Mouse (Mus musculus): ENCODE data around the gene Zfp180. TPM values are rescaled to one million over a fixed set of nuclear protein-coding genes. Genes with fewer than 3 reads are reported as not detected.
A peak's percentile ranks its signal among the peaks of the same experiment; 100 is the strongest.
"Not testable (repeated sequence)": the region's sequence is repeated elsewhere in the genome, so short reads cannot be mapped to it uniquely, and the experiment has no call there.

Zfp180 gene
- polyA plus RNA-seq (2016; fragmentation: Nextera tagmentation; extraction: Ambion mirVana) = 15.5 and 16.1 TPM in 2 replicates

DNA sequence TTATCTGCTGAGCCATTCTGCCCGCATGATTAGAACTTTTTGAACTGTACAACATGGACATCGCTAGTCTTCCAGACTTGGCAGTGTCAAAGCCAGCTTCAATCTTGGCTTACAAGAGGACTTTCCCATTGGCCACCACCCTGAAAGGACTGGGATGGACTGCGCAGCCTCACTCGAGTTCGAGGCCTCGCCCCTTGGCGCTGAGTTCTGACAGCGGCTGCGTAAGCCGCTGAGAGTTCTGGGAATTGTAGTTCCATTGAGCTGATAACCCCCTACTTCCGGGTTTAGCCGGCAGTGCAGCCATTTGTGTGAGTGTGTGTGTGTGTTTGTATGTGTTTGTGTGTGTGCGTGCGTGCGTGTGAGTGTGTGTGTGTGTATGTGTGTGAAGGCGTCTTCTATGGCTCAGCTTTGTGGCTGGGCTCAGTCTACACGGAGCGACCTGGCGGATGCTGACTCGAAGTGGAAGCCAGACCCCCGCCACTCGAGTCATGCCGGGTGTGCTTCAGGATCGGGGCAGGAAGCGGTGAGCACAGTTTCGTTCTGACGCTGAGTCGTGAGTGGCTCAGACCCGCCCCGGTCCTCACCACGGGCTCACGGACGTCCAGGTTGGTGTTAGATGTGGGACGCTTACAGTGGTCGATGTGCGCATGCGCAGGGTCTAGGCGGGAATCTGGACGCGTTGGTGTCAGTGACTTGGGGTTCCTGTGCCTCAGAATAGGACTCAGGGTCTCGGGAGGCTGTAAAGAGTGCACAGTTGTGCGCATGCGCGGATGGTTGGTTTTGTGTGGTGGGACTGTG, at the start of gene Zfp180:
TSS of gene Zfp180 (plus strand) at position 291 of the 798 bp plus-strand sequence.
- 16% methylated on average over 44 of the region's 44 CpGs for WGBS
- H3K9ac ChIP-seq = peak within 1 kb of the TSS; percentile 70
- peak within 1 kb of the TSS; percentile 88 for H3K4me2 ChIP-seq
- peaks cover 20% of the 10 kb centered on the region for H3K4me1 ChIP-seq (replicated peaks)
- H3K9me3 ChIP-seq (replicated peaks) = peaks cover 13% of the 10 kb centered on the region
- peak within 1 kb of the TSS; percentile 78 for H3K27ac ChIP-seq (ENCODE audit: poor library complexity, severe bottlenecking)
- H3K4me3 ChIP-seq = peak within 1 kb of the TSS; percentile 73
- ATAC-seq (ENCODE audit: insufficient number of reproducible peaks, low FRiP score) = peak; percentile 99
- H3K27me3 ChIP-seq (replicated peaks) = no peaks in the 10 kb centered on the region
- peaks cover 18% of the 10 kb centered on the region for H3K36me3 ChIP-seq

DNA sequence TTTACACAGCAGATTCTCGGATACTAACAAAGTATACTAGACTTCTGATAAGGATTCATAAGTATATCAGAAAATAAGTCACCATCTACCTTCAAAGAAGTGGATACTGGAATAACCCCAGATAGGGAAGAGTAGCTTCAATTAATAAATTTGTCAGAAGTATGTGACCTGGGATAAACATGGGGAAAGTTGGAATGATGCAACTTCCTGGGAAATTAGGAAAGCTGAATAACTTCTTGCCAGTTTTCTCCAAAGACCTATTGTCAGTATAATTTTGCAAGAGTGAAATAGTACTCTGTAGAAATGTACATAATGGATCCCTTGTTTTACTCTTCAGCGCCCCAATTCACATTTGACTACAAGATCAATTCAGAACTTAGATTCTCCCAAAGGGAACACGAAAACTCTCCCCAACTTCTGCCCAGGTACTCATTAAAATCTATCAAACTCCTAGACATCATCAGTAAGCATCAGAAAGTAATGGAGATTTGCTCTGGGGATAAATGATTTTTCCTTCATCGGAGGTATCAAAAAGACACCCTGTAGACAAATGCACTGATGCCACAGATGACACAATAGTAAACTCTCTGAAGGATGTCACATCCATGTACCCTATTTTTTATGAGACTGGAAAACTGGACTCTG, 28.9 kb upstream of the Zfp180 start, which contains the start of gene Vmn1r183:
TSS of gene Vmn1r183 (plus strand) at position 595 of the 645 bp plus-strand sequence.
- H3K4me3 ChIP-seq = no peak within 1 kb of the TSS
- H3K27me3 ChIP-seq (replicated peaks) = no peaks in the 10 kb centered on the region
- no peaks in the 10 kb centered on the region for H3K4me1 ChIP-seq (replicated peaks)
- ATAC-seq (ENCODE audit: insufficient number of reproducible peaks, low FRiP score) = no peak
- H3K9me3 ChIP-seq (replicated peaks) = no peaks in the 10 kb centered on the region
- no peak within 1 kb of the TSS for H3K9ac ChIP-seq
- WGBS = 73% methylated on average over 4 of the region's 4 CpGs
- H3K36me3 ChIP-seq = no peaks in the 10 kb centered on the region
- no peak within 1 kb of the TSS for H3K4me2 ChIP-seq
- H3K27ac ChIP-seq (ENCODE audit: poor library complexity, severe bottlenecking) = no peak within 1 kb of the TSS

DNA sequence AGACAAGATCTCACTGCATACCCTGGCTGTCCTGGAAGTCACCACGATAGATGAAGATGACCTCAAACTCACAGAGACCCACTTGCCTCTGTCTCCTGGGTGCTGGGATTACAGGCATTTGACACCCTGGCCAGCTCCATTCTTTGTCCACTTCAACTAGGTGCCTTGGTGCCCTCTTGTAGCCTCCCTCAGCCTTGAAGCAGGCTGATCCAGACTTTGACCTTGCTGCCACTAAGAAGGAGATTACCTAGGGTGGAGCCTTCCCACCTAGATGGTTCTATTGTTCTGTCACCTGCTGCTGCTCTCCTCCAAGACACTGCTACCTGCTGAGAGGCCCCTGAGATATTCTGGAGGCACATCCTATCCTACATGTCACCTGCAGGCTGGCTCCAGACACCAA, 7.3 kb upstream of the Zfp180 start:
- not testable (repeated sequence) for H3K9ac ChIP-seq; H3K4me1 ChIP-seq (replicated peaks); ATAC-seq (ENCODE audit: insufficient number of reproducible peaks, low FRiP score); H3K27ac ChIP-seq (ENCODE audit: poor library complexity, severe bottlenecking); H3K36me3 ChIP-seq; H3K9me3 ChIP-seq (replicated peaks); H3K27me3 ChIP-seq (replicated peaks); H3K4me3 ChIP-seq; H3K4me2 ChIP-seq
- WGBS = 26% methylated on average over 1 of the region's 1 CpGs

DNA sequence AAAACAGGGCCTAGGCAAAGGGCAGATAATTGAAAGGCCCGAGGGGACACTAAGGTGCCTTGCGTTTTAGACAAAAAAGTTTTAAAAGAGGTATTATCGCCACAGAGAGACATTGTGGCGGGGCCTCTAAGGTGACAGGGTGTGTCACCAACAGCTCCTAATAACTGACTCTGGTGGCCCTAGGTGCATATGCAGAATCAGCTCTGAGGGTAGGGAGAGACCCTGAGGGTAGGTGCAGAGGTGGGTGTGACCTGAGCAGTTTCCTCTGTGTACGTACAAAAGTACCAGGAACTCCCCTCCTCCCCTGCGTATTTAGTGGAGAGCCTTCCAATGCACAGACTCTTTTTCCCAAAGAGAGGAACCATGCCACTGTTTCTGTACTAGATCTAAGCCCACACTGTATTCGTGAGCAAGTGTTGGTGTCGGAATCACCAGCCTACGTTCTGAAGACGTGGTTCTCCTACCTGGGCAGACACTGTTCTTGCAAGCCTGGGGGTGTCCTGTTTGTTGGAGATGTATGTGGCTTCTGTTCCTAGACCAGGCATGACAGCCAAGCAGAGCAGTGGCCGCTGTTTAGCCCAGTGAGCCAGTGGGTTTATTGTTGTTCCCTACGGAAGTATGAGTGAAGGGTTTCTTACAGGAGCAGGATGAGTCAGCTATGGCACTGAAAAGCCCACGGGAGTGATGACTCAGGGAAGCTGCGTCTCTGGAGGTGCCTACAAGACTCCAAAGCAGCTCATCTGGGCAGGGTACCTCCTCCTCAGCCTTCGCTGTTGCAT, 922 bp downstream of the Zfp180 start:
- peak overlapping the region; percentile 88 for H3K4me2 ChIP-seq
- ATAC-seq (ENCODE audit: insufficient number of reproducible peaks, low FRiP score) = no peak
- no peaks in the 10 kb centered on the region for H3K27me3 ChIP-seq (replicated peaks)
- H3K9ac ChIP-seq = peak overlapping the region; percentile 70
- peaks cover 20% of the 10 kb centered on the region for H3K4me1 ChIP-seq (replicated peaks)
- H3K27ac ChIP-seq (ENCODE audit: poor library complexity, severe bottlenecking) = peak overlapping the region; percentile 78
- peak overlapping the region; percentile 73 for H3K4me3 ChIP-seq
- 48% methylated on average over 15 of the region's 15 CpGs for WGBS
- peaks cover 13% of the 10 kb centered on the region for H3K9me3 ChIP-seq (replicated peaks)
- peaks cover 26% of the 10 kb centered on the region for H3K36me3 ChIP-seq

DNA sequence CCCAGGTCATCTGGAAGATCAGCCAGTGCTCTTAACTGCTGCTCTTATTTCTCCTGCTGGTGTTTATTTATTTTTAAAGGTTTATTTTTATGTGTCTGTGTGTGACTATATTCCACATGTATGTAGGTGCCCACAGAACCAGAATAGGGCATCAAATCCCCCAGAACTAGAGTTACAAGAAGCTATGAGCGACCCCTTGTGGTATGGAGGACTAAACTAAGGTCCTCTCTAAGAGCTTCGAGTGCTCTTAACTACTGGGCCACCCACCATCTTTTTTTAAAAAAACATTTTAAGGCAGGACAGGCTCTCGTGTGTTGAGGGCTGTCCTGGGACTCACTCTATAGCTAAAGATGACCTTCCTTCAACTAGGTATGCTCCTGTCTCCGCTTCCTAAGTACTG, 5.1 kb downstream of the Zfp180 start:
- no peak overlapping the region for H3K4me3 ChIP-seq
- peaks cover 36% of the 10 kb centered on the region for H3K36me3 ChIP-seq
- H3K4me1 ChIP-seq (replicated peaks) = peaks cover 20% of the 10 kb centered on the region
- H3K27ac ChIP-seq (ENCODE audit: poor library complexity, severe bottlenecking) = no peak overlapping the region
- peaks cover 16% of the 10 kb centered on the region for H3K9me3 ChIP-seq (replicated peaks)
- ATAC-seq (ENCODE audit: insufficient number of reproducible peaks, low FRiP score) = no peak
- 92% methylated on average over 4 of the region's 4 CpGs for WGBS
- no peaks in the 10 kb centered on the region for H3K27me3 ChIP-seq (replicated peaks)
- H3K4me2 ChIP-seq = no peak overlapping the region
- no peak overlapping the region for H3K9ac ChIP-seq

DNA sequence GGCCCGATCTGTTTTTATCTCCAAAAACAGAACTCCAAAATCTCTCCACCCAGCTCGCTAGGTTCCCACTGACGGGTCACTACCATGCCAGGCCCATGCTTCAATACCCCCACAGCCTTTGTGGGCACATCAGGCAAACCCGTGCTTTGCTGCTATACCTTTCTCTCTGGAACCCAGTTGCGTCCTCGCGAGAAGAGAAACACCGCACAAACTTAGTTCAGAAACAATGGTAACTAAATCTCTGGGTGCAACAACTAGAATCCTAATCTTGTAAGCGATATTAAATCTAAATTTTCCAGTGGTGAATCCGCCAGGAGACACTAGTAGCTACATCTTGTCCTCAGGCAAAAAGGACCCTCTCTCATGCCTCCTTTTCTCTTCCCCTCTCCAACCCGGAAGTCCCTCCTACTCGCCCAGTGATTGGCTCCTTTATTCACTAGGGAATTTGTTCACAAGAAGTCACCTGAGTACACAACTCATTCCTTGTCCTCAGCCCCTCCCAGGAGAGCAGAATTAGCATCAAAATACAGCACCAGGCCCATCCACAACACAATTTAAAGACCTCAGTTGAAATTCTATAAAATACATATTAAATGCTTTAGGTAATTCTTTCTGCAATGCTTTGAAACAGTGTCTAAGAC, 5.9 kb downstream of the Zfp180 start:
- Histone ChIP-seq H3K4me3 (no peak overlapping the region), H3K9me3 (replicated peaks) (peaks cover 16% of the 10 kb centered on the region), H3K9ac (no peak overlapping the region), H3K27ac (ENCODE audit: poor library complexity, severe bottlenecking) (no peak overlapping the region), H3K4me2 (no peak overlapping the region), H3K27me3 (replicated peaks) (no peaks in the 10 kb centered on the region), H3K36me3 (peaks cover 37% of the 10 kb centered on the region), H3K4me1 (replicated peaks) (peaks cover 17% of the 10 kb centered on the region)
- ATAC-seq (ENCODE audit: insufficient number of reproducible peaks, low FRiP score) = no peak
- 96% methylated on average over 12 of the region's 12 CpGs for WGBS

DNA sequence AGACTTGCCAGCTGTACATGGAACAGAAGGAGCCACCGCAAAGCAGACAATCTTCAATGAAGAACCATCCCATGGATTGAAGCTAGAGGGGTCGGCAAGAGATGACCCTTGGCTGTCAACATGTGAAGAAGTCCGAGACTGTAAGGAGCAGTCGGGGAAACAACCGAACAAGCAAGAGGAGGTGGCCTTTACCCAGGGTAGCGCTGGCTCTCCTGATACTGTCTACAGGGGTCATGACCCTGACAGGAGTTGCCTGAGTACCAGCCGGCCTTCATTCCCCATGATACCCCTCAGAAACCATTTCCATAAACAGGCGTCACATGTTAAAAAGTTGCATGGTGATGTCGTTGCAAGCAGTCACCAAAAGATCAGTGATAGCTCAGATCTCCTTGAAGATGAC, 22.7 kb downstream of the Zfp180 start:
- H3K27ac ChIP-seq (ENCODE audit: poor library complexity, severe bottlenecking) = no peak overlapping the region
- H3K4me1 ChIP-seq (replicated peaks) = no peaks in the 10 kb centered on the region
- no peaks in the 10 kb centered on the region for H3K27me3 ChIP-seq (replicated peaks)
- no peak overlapping the region for H3K9ac ChIP-seq
- H3K4me3 ChIP-seq = no peak overlapping the region
- H3K36me3 ChIP-seq = peaks cover 99% of the 10 kb centered on the region
- WGBS = 91% methylated on average over 9 of the region's 9 CpGs
- H3K9me3 ChIP-seq (replicated peaks) = peaks cover 92% of the 10 kb centered on the region
- ATAC-seq (ENCODE audit: insufficient number of reproducible peaks, low FRiP score) = no peak
- H3K4me2 ChIP-seq = no peak overlapping the region

DNA sequence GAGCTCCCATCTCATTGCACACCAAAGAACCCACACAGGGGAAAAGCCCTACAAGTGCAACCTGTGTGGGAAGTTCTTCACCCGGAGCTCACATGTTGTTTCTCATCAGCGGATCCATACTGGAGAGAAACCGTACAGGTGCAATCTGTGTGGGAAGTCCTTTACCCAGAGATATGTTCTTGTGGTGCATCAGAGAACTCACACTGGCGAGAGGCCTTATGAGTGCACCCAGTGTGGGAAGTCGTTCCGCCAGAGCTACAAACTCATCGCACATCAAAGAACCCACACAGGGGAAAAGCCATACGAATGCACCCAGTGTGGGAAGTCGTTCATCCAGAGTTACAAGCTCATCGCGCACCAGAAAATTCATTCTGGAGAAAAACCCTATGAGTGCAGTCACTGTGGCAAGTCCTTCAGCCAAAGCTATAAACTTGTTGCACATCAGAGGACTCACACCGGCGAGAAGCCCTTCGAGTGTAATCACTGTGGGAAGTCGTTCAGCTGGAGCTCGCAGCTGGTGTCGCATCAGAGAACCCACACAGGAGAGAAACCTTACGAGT, 23.5 kb downstream of the Zfp180 start:
- H3K4me2 ChIP-seq = no peak overlapping the region
- no peak for ATAC-seq (ENCODE audit: insufficient number of reproducible peaks, low FRiP score)

DNA sequence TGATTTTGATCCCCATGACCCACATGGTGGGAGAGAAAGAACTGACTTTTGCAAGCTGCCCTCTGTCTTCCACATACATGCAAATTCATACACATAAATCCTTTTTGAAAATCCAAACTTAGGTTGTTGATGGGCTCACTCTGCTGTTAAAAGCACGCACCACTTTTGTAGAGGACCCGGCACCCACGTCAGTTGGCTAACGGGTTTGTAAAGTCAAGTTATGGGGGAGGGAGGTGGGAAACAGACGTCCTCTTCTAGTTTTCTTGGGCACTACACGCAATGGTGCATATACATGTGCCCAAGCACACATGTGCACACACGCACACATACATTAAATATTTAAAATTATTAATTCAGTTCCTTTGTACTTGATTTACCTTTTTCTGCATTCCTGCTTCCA, 29.1 kb downstream of the Zfp180 start:
- no peak for ATAC-seq (ENCODE audit: insufficient number of reproducible peaks, low FRiP score)
- Histone ChIP-seq H3K27me3 (replicated peaks) (no peaks in the 10 kb centered on the region), H3K4me3 (no peak overlapping the region), H3K4me2 (no peak overlapping the region), H3K27ac (ENCODE audit: poor library complexity, severe bottlenecking) (no peak overlapping the region), H3K36me3 (peaks cover 37% of the 10 kb centered on the region), H3K9ac (no peak overlapping the region), H3K9me3 (replicated peaks) (peaks cover 33% of the 10 kb centered on the region), H3K4me1 (replicated peaks) (peaks cover 5% of the 10 kb centered on the region)
- 95% methylated on average over 7 of the region's 7 CpGs for WGBS

More for the DNA sequence above, 23.5 kb downstream of the Zfp180 start:
- no peak overlapping the region for H3K27ac ChIP-seq (ENCODE audit: poor library complexity, severe bottlenecking)
- H3K9ac ChIP-seq = no peak overlapping the region
- 91% methylated on average over 18 of the region's 18 CpGs for WGBS
- H3K9me3 ChIP-seq (replicated peaks) = peaks cover 86% of the 10 kb centered on the region
- no peaks in the 10 kb centered on the region for H3K4me1 ChIP-seq (replicated peaks)
- H3K4me3 ChIP-seq = no peak overlapping the region
- H3K36me3 ChIP-seq = peaks cover 92% of the 10 kb centered on the region
- H3K27me3 ChIP-seq (replicated peaks) = no peaks in the 10 kb centered on the region

DNA sequence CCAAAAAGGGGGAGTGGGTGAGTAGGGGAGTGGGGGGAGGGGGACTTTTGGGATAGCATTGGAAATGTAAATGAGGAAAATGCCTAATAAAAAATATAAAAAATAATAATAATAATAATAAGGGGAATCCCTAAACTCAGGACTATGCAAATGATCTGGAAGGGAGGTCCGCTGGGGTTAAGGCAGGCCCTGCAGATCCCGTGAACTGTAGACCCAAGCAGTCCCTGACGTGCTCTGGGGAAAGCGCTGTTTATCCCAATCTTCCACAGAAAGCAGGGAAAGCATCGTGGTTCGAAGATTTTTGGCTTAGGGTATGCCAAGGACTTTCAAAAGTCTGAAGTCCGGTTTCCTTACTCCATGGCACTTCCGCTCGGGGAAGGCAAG, 30.0 kb downstream of the Zfp180 start:
- Histone ChIP-seq H3K27ac (ENCODE audit: poor library complexity, severe bottlenecking) (peak overlapping the region; percentile 64; the same call in 1 of the 2 replicates), H3K36me3 (peaks cover 28% of the 10 kb centered on the region), H3K4me1 (replicated peaks) (peaks cover 5% of the 10 kb centered on the region), H3K9ac (peak overlapping the region; percentile 80), H3K4me2 (peak overlapping the region; percentile 79), H3K27me3 (replicated peaks) (no peaks in the 10 kb centered on the region), H3K4me3 (peak overlapping the region; percentile 84), H3K9me3 (replicated peaks) (peaks cover 24% of the 10 kb centered on the region)
- ATAC-seq (ENCODE audit: insufficient number of reproducible peaks, low FRiP score) = peak; percentile 58
- 7% methylated on average over 9 of the region's 9 CpGs for WGBS

All from heart, embryonic 12.5 days (tissue).